Mouse (Mus musculus) stomach, embryonic 15.5 days (tissue): ENCODE measurements around the gene Nbr1. TPM values are rescaled to one million over a fixed set of nuclear protein-coding genes. Genes with fewer than 3 reads are reported as not detected.
"Not testable (repeated sequence)": the region's sequence is repeated elsewhere in the genome, so short reads cannot be mapped to it uniquely, and the experiment has no call there.

Source experiments
- ATAC-seq: fragments of 200-750 bp; cut with Nextera tagmentation; 2 replicates; pipeline ENCODE4 v1.8.0; 2017; ENCODE audit warnings: low read depth, moderate number of reproducible peaks, moderate TSS enrichment; ENCODE audit not compliant: insufficient read depth, low FRiP score
- H3K27ac ChIP-seq: fragments of 300-500 bp; sonication (generic); 2 replicates; pipeline ENCODE4 v1.5.1; 2015; ENCODE audit warnings: mild to moderate bottlenecking, inconsistent platforms
- H3K27me3 ChIP-seq: fragments of 300-500 bp; sonication (generic); replicated peaks from 2 replicates; pipeline ENCODE4 v1.6.1; 2015; ENCODE audit warnings: inconsistent platforms
- H3K36me3 ChIP-seq: fragments of 300-500 bp; sonication (generic); 2 replicates; pipeline ENCODE4 v1.6.1; 2015; ENCODE audit warnings: inconsistent platforms
- H3K4me1 ChIP-seq: fragments of 300-500 bp; sonication (generic); 2 replicates; pipeline ENCODE4 v1.6.1; 2015; ENCODE audit warnings: inconsistent platforms
- H3K4me2 ChIP-seq: fragments of 300-500 bp; sonication (generic); 2 replicates; pipeline ENCODE4 v1.6.1; 2015; ENCODE audit warnings: mild to moderate bottlenecking, inconsistent platforms
- H3K4me3 ChIP-seq: fragments of 300-500 bp; sonication (generic); replicated peaks from 2 replicates; pipeline ENCODE4 v1.5.1; 2015; ENCODE audit warnings: inconsistent platforms
- H3K9ac ChIP-seq: fragments of 300-500 bp; sonication (generic); 2 replicates; pipeline ENCODE4 v1.6.1; 2015; ENCODE audit warnings: inconsistent platforms
- H3K9me3 ChIP-seq: fragments of 300-500 bp; sonication (generic); 2 replicates; pipeline ENCODE4 v1.6.1; 2016; ENCODE audit warnings: inconsistent platforms
- WGBS: fragments of 180-500 bp; shearing (Covaris S2); methylation state at CpG from one replicate; pipeline ENCODE4 v1.1.7; 2015; 5-methylcytosine and 5-hydroxymethylcytosine counted together
- polyA plus RNA-seq: library from polyadenylated mRNA; unstranded; fragments of >200 nt; fragmentation: Nextera tagmentation; extraction: Ambion mirVana; gene quantifications from 2 replicates; pipeline ENCODE4 v1.2.1, GENCODE M21; 2015

The Nbr1 gene
- polyA plus RNA-seq, 1 experiment from 2014 or later = 56.4 TPM

- Histone ChIP-seq H3K9ac (no peak overlapping the region), H3K4me3 (no peak overlapping the region), H3K36me3 (0 out of 2 replicates have a peak, but pooled peaks cover 2% of the 10 kb centered on the region), H3K4me1 (peaks cover 5% of the 10 kb centered on the region; the same call in 1 of the 2 replicates), H3K27me3 (no peaks in the 10 kb centered on the region), H3K4me2 (no peak overlapping the region), H3K9me3 (no peaks in the 10 kb centered on the region), H3K27ac (no peak overlapping the region)
- 75% methylated on average over 4 of the region's 4 CpGs for WGBS
- ATAC-seq = no peak
Observed at GRCm38 (mm10) chr11:101585805-101586204, 33.9 kb downstream of the Nbr1 start.

- Histone ChIP-seq H3K36me3 (0 out of 2 replicates have a peak, but pooled peaks cover 2% of the 10 kb centered on the region), H3K4me1 (no peaks in the 10 kb centered on the region; the same call in 1 of the 2 replicates), H3K9me3 (no peaks in the 10 kb centered on the region), H3K4me2 (no peak overlapping the region), H3K9ac (no peak overlapping the region), H3K27ac (no peak overlapping the region), H3K27me3 (no peaks in the 10 kb centered on the region), H3K4me3 (no peak overlapping the region)
- WGBS = 94% methylated on average over 10 of the region's 10 CpGs
- ATAC-seq = no peak
Observed at GRCm38 (mm10) chr11:101587676-101588075, 35.7 kb downstream of the Nbr1 start.

GRCm38 (mm10) chr11:101588868-101589267 is 36.9 kb downstream of the Nbr1 start:
- WGBS = 86% methylated on average over 7 of the region's 7 CpGs
- Histone ChIP-seq H3K4me2 (no peak overlapping the region), H3K4me1 (no peaks in the 10 kb centered on the region; the same call in 1 of the 2 replicates), H3K9ac (no peak overlapping the region), H3K27me3 (no peaks in the 10 kb centered on the region), H3K27ac (no peak overlapping the region), H3K9me3 (no peaks in the 10 kb centered on the region), H3K36me3 (0 out of 2 replicates have a peak, but pooled peaks cover 2% of the 10 kb centered on the region), H3K4me3 (no peak overlapping the region)
- no peak for ATAC-seq

- H3K9me3 ChIP-seq = no peaks in the 10 kb centered on the region
- 29% methylated on average over 5 of the region's 5 CpGs for WGBS
- 0 out of 2 replicates have a peak, but pooled peaks cover 2% of the 10 kb centered on the region for H3K36me3 ChIP-seq
- H3K4me2 ChIP-seq = no peak overlapping the region
- no peak overlapping the region for H3K4me3 ChIP-seq
- H3K4me1 ChIP-seq = no peaks in the 10 kb centered on the region
- H3K27ac ChIP-seq = peak overlapping the region; percentile 45; the same call in 1 of the 2 replicates
- H3K27me3 ChIP-seq = no peaks in the 10 kb centered on the region
- no peak overlapping the region for H3K9ac ChIP-seq
- ATAC-seq = no peak
Observed at GRCm38 (mm10) chr11:101589444-101589843, 37.5 kb downstream of the Nbr1 start.

- no peak overlapping the region for H3K9ac ChIP-seq
- H3K27me3 ChIP-seq = no peaks in the 10 kb centered on the region
- ATAC-seq = peak; percentile 56; the same call in 1 of the 2 replicates
- no peaks in the 10 kb centered on the region for H3K4me1 ChIP-seq
- H3K36me3 ChIP-seq = 0 out of 2 replicates have a peak, but pooled peaks cover 2% of the 10 kb centered on the region
- H3K4me2 ChIP-seq = no peak overlapping the region
- WGBS = 60% methylated on average over 12 of the region's 12 CpGs
- no peak overlapping the region for H3K4me3 ChIP-seq
- peak overlapping the region; percentile 45 for H3K27ac ChIP-seq
- no peaks in the 10 kb centered on the region for H3K9me3 ChIP-seq
Observed at GRCm38 (mm10) chr11:101589989-101590624, 38.2 kb downstream of the Nbr1 start.

GRCm38 (mm10) chr11:101599156-101599555 is 47.2 kb downstream of the Nbr1 start, which contains the start of gene Gm11634:
Gene Gm11634 (minus strand): TSS chr11:101599256.
- Histone ChIP-seq H3K4me3 (no peak within 1 kb of the TSS), H3K9ac (no peak within 1 kb of the TSS), H3K27me3 (no peaks in the 10 kb centered on the region), H3K4me1 (no peaks in the 10 kb centered on the region), H3K36me3 (no peaks in the 10 kb centered on the region), H3K27ac (no peak within 1 kb of the TSS), H3K4me2 (no peak within 1 kb of the TSS), H3K9me3 (no peaks in the 10 kb centered on the region)
- ATAC-seq = no peak
- WGBS = 73% methylated on average over 6 of the region's 6 CpGs

GRCm38 (mm10) chr11:101602491-101602890 is 50.5 kb downstream of the Nbr1 start:
- no peak for ATAC-seq
- Histone ChIP-seq H3K4me3 (no peak overlapping the region), H3K9me3 (no peaks in the 10 kb centered on the region), H3K4me1 (0 out of 2 replicates have a peak, but pooled peaks cover 4% of the 10 kb centered on the region), H3K4me2 (no peak overlapping the region), H3K27me3 (no peaks in the 10 kb centered on the region), H3K9ac (no peak overlapping the region), H3K27ac (no peak overlapping the region), H3K36me3 (no peaks in the 10 kb centered on the region)
- 13% methylated on average over 3 of the region's 3 CpGs for WGBS

- 2% methylated on average over 3 of the region's 3 CpGs for WGBS
- Histone ChIP-seq H3K4me1 (0 out of 2 replicates have a peak, but pooled peaks cover 4% of the 10 kb centered on the region), H3K27ac (no peak overlapping the region), H3K27me3 (no peaks in the 10 kb centered on the region), H3K4me2 (peak overlapping the region; percentile 48; the same call in 1 of the 2 replicates), H3K36me3 (no peaks in the 10 kb centered on the region), H3K4me3 (peak overlapping the region; percentile 29; the same call in 1 of the 2 replicates), H3K9ac (no peak overlapping the region), H3K9me3 (no peaks in the 10 kb centered on the region)
- no peak for ATAC-seq
Observed at GRCm38 (mm10) chr11:101604116-101604515, 52.2 kb downstream of the Nbr1 start.

- not testable (repeated sequence) for H3K36me3 ChIP-seq, H3K4me1 ChIP-seq, H3K9ac ChIP-seq, H3K27me3 ChIP-seq, H3K9me3 ChIP-seq
- 2% methylated on average over 30 of the region's 30 CpGs for WGBS
- peak; percentile 82; the same call in 1 of the 2 replicates for ATAC-seq
- Histone ChIP-seq H3K4me3 (peak overlapping the region; percentile 29), H3K27ac (peak overlapping the region; percentile 77), H3K4me2 (peak overlapping the region; percentile 48)
Observed at GRCm38 (mm10) chr11:101604531-101605453, 52.8 kb downstream of the Nbr1 start.

GRCm38 (mm10) chr11:101607134-101607533 is 55.2 kb downstream of the Nbr1 start:
- not testable (repeated sequence) for H3K36me3 ChIP-seq, H3K27ac ChIP-seq, H3K4me2 ChIP-seq, H3K4me1 ChIP-seq, H3K9ac ChIP-seq, H3K27me3 ChIP-seq, H3K4me3 ChIP-seq, H3K9me3 ChIP-seq, ATAC-seq
- WGBS = 84% methylated on average over 4 of the region's 4 CpGs

GRCm38 (mm10) chr11:101610445-101610844 is 58.5 kb downstream of the Nbr1 start:
- Histone ChIP-seq H3K4me3 (no peak overlapping the region), H3K9me3 (no peaks in the 10 kb centered on the region), H3K4me1 (peaks cover 4% of the 10 kb centered on the region; the same call in 1 of the 2 replicates), H3K36me3 (no peaks in the 10 kb centered on the region), H3K4me2 (no peak overlapping the region; the same call in 1 of the 2 replicates), H3K27me3 (no peaks in the 10 kb centered on the region), H3K9ac (no peak overlapping the region), H3K27ac (no peak overlapping the region)
- 16% methylated on average over 11 of the region's 11 CpGs for WGBS
- ATAC-seq = peak; percentile 39; the same call in 1 of the 2 replicates
